ENCODE assay signal across 8 mouse cellular contexts in the genomic region with DNA sequence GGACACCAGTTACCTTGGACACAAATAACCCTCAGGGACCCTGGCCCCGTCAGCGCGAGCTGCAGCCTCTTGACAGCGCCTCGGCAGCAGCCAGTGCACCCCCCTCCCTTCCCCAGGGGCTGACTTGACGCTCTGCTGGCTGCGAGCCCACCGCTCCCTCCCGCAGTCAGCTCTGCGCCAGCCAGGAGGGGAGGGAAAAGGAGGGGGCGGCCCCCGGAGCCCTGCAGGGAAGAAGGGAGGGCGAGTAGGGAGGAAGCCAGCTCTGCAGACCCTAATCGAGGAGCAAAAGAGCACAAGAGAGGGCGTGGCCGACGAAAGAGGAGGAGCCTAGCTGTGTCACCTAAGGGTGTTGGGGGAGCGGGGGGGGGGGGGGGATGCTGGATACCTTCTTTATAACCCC. TPM values are rescaled to one million over a fixed set of nuclear protein-coding genes. Genes with fewer than 3 reads are reported as not detected.
DNase-seq lines count a peak whose midpoint lies in the region; ATAC-seq and TF ChIP-seq lines count a peak whose summit lies in the region.

No protein-coding gene starts in this region.

- DNase-seq in spleen, adult 2 months (ENCODE audit: low read depth in 1 of 2, low spot score in 2 of 2), result no peak
- DNase-seq in spleen, postnatal 14 days (ENCODE audit: low spot score in 2 of 2), result no peak
- DNase-seq in embryonic facial prominence, embryonic 14.5 days (ENCODE audit: low spot score), result peak; percentile 92
- DNase-seq in heart, embryonic 10.5 days (ENCODE audit: low spot score), result peak; percentile 87
- peak; percentile 67 for DNase-seq in liver
- DNase-seq in thymus, postnatal 36 days, result peak; percentile 53 to 72

- H3K4me3 ChIP-seq in spleen, adult 2 months (ENCODE audit: extremely low read depth, insufficient read depth, insufficient read length), result 0 out of 2 replicates have a peak overlapping the region, but pooled peaks have one; percentile 17
- peak overlapping the region; percentile 27 for H3K4me3 ChIP-seq in embryonic facial prominence, embryonic 14.5 days (ENCODE audit: low read depth, low read length)
- peak overlapping the region; percentile 77 for H3K4me3 ChIP-seq in heart, embryonic 10.5 days
- H3K4me3 ChIP-seq in kidney, embryonic 14.5 days (ENCODE audit: low read length), result peak overlapping the region; percentile 2; the same call in 1 of the 2 replicates
- peak overlapping the region; percentile 7; the same call in 1 of the 2 replicates for H3K4me3 ChIP-seq in neural tube, embryonic 14.5 days (ENCODE audit: low read depth, low read length)

- H3K36me3 ChIP-seq in spleen, adult 2 months (ENCODE audit: control insufficient read depth, insufficient read depth, low read length), result no peaks in the 10 kb centered on the region
- H3K36me3 ChIP-seq in embryonic facial prominence, embryonic 14.5 days (ENCODE audit: control insufficient read depth, insufficient read depth, low read length), result no peaks in the 10 kb centered on the region
- H3K36me3 ChIP-seq in heart, embryonic 10.5 days, result no peaks in the 10 kb centered on the region
- no peaks in the 10 kb centered on the region for H3K36me3 ChIP-seq in kidney, embryonic 14.5 days (ENCODE audit: control insufficient read depth, insufficient read depth, low read length)
- H3K36me3 ChIP-seq in neural tube, embryonic 14.5 days (ENCODE audit: control insufficient read depth, insufficient read depth, low read length), result no peaks in the 10 kb centered on the region

- ATAC-seq in embryonic facial prominence, embryonic 14.5 days (ENCODE audit: low read depth), result peak; percentile 26
- ATAC-seq in kidney, embryonic 14.5 days (ENCODE audit: low FRiP score, low TSS enrichment), result peak; percentile 38; the same call in 1 of the 2 replicates
- ATAC-seq in neural tube, embryonic 14.5 days (ENCODE audit: low read depth), result peak; percentile 47

- H3K4me1 ChIP-seq in spleen, adult 2 months (ENCODE audit: control insufficient read depth, insufficient read depth, insufficient read length), result peaks cover 13% of the 10 kb centered on the region
- H3K4me1 ChIP-seq in embryonic facial prominence, embryonic 14.5 days (ENCODE audit: control insufficient read depth, insufficient read depth, low read length), result peaks cover 41% of the 10 kb centered on the region
- peaks cover 54% of the 10 kb centered on the region for H3K4me1 ChIP-seq in heart, embryonic 10.5 days
- peaks cover 37% of the 10 kb centered on the region for H3K4me1 ChIP-seq in kidney, embryonic 14.5 days (ENCODE audit: control insufficient read depth, insufficient read depth, low read length)
- H3K4me1 ChIP-seq in neural tube, embryonic 14.5 days (ENCODE audit: control insufficient read depth, insufficient read depth, low read length), result peaks cover 29% of the 10 kb centered on the region

- 0% methylated on average over 14 of the region's 18 CpGs for WGBS in spleen, adult 2 months
- WGBS in embryonic facial prominence, embryonic 14.5 days, result 4% methylated on average over 9 of the region's 18 CpGs
- under 1% methylated on average over 16 of the region's 18 CpGs for WGBS in heart, embryonic 10.5 days
- WGBS in kidney, embryonic 14.5 days, result 0% methylated on average over 11 of the region's 18 CpGs
- WGBS in neural tube, embryonic 14.5 days, result 0% methylated on average over 13 of the region's 18 CpGs

- H3K9me3 ChIP-seq in embryonic facial prominence, embryonic 14.5 days (ENCODE audit: control insufficient read depth, low read length), result no peaks in the 10 kb centered on the region
- no peaks in the 10 kb centered on the region for H3K9me3 ChIP-seq in heart, embryonic 10.5 days
- H3K9me3 ChIP-seq in kidney, embryonic 14.5 days (ENCODE audit: control insufficient read depth, low read length), result no peaks in the 10 kb centered on the region
- H3K9me3 ChIP-seq in neural tube, embryonic 14.5 days (ENCODE audit: control insufficient read depth, low read length), result no peaks in the 10 kb centered on the region

- no peak for TF ChIP-seq POLR2A in spleen, adult 2 months (IDR thresholded peaks at IDR 0.05; ENCODE audit: low read depth, low read length)

- TF ChIP-seq CTCF in spleen, adult 2 months (IDR thresholded peaks at IDR 0.05; ENCODE audit: extremely low read depth, insufficient read depth, insufficient read length, insufficient replicate concordance), result no peak

- H3K27ac ChIP-seq in spleen, adult 2 months (ENCODE audit: insufficient read depth, low read length), result no peak overlapping the region
- H3K27ac ChIP-seq in embryonic facial prominence, embryonic 14.5 days (replicated peaks; ENCODE audit: low read depth, low read length), result peak overlapping the region; percentile 100
- peak overlapping the region; percentile 96 for H3K27ac ChIP-seq in heart, embryonic 10.5 days
- peak overlapping the region; percentile 98; the same call in 1 of the 2 replicates for H3K27ac ChIP-seq in kidney, embryonic 14.5 days (ENCODE audit: low read depth, low read length)
- H3K27ac ChIP-seq in neural tube, embryonic 14.5 days (ENCODE audit: low read depth, low read length), result peak overlapping the region; percentile 98

- peak overlapping the region; percentile 56 for H3K9ac ChIP-seq in embryonic facial prominence, embryonic 14.5 days (ENCODE audit: low read depth, low read length)
- H3K9ac ChIP-seq in kidney, embryonic 14.5 days (ENCODE audit: low read depth, low read length), result no peak overlapping the region; the same call in 1 of the 2 replicates
- peak overlapping the region; percentile 37 for H3K9ac ChIP-seq in neural tube, embryonic 14.5 days (replicated peaks; ENCODE audit: low read depth, low read length)

- H3K27me3 ChIP-seq in spleen, adult 2 months (ENCODE audit: control insufficient read depth, insufficient read depth, low read length), result 0 out of 2 replicates have a peak, but pooled peaks cover 3% of the 10 kb centered on the region
- no peaks in the 10 kb centered on the region for H3K27me3 ChIP-seq in embryonic facial prominence, embryonic 14.5 days (replicated peaks; ENCODE audit: control insufficient read depth, insufficient read depth, low read length)
- peaks cover 12% of the 10 kb centered on the region for H3K27me3 ChIP-seq in heart, embryonic 10.5 days (ENCODE audit: insufficient read depth, poor library complexity, severe bottlenecking)
- no peaks in the 10 kb centered on the region for H3K27me3 ChIP-seq in kidney, embryonic 14.5 days (ENCODE audit: control insufficient read depth, insufficient read depth, low read length)
- H3K27me3 ChIP-seq in neural tube, embryonic 14.5 days (ENCODE audit: control insufficient read depth, insufficient read depth, low read length), result no peaks in the 10 kb centered on the region

- H3K4me2 ChIP-seq in embryonic facial prominence, embryonic 14.5 days (ENCODE audit: low read depth, low read length), result peak overlapping the region; percentile 100
- H3K4me2 ChIP-seq in kidney, embryonic 14.5 days (replicated peaks; ENCODE audit: low read depth, low read length), result peak overlapping the region; percentile 43
- peak overlapping the region; percentile 36 for H3K4me2 ChIP-seq in neural tube, embryonic 14.5 days (ENCODE audit: low read depth, low read length)

RNA-seq across cellular contexts. Expression of a gene that starts 33.2 kb away (rescaled TPM):
- 5.5 and 7.7 TPM in 2 replicates for polyA plus RNA-seq in spleen, adult 2 months (2012; rRNA removed)
- polyA plus RNA-seq in embryonic facial prominence, embryonic 14.5 days (2014; fragmentation: Nextera tagmentation; extraction: Ambion mirVana), result 4.1 and 4.2 TPM in 2 replicates
- polyA plus RNA-seq in heart, embryonic 10.5 days (2016; fragmentation: Nextera tagmentation; extraction: Ambion mirVana), result 3.5 and 5.6 TPM in 2 replicates
- polyA plus RNA-seq in kidney, embryonic 14.5 days (2014; fragmentation: Nextera tagmentation; extraction: Ambion mirVana), result 1.4 and 2.2 TPM in 2 replicates
- polyA plus RNA-seq in neural tube, embryonic 14.5 days (2014; fragmentation: Nextera tagmentation; extraction: Ambion mirVana), result 1.4 and 1.9 TPM in 2 replicates

Comparison
In these comparisons a context has a peak if more than half of its experiments do, and no peak if none do; other contexts are left out.
1. DNase-seq: peak in embryonic facial prominence, embryonic 14.5 days (single experiment), heart, embryonic 10.5 days (single experiment), liver (single experiment) and thymus, postnatal 36 days (2 of 2); none in spleen, adult 2 months (0 of 2) and spleen, postnatal 14 days (0 of 2).
2. H3K4me3 ChIP-seq: peak in every context shown above with its lines; median percentile 77 in heart, embryonic 10.5 days; 27 in embryonic facial prominence, embryonic 14.5 days; 17 in spleen, adult 2 months; 7 in neural tube, embryonic 14.5 days; 2 in kidney, embryonic 14.5 days.
3. H3K4me2 ChIP-seq: peak in every context shown above with its lines; median percentile 100 in embryonic facial prominence, embryonic 14.5 days; 43 in kidney, embryonic 14.5 days; 36 in neural tube, embryonic 14.5 days.
4. Peak in every context shown above with its lines, with median percentiles within 50 percentile points of each other: ATAC-seq.